Mouse (Mus musculus): Measurements from ENCODE around the gene Sycp3. TPM values are rescaled to one million over a fixed set of nuclear protein-coding genes. Genes with fewer than 3 reads are reported as not detected.

The Sycp3 gene
- total RNA-seq (2023) = not detected

GRCm38 (mm10) chr10:88459502-88459992, at the start of gene Sycp3:
TSS of gene Sycp3 (plus strand) at chr10:88459569.

GRCm38 (mm10) chr10:88503421-88504314, 44.3 kb downstream of the Sycp3 start, which contains the start of gene Chpt1:
TSS of gene Chpt1 (minus strand) at chr10:88504073.

Other genes with a start within 250 kb of the Sycp3 start
- gene Dram1, start 80.5 kb upstream of the Sycp3 start, total RNA-seq (2023) = 0.33 TPM
- gene Gnptab, start 80.4 kb upstream of the Sycp3 start, total RNA-seq (2023) = 30.7 TPM
- 3.1 TPM for gene Chpt1, start 44.5 kb downstream of the Sycp3 start, total RNA-seq (2023)
- not detected for gene Mybpc1, start 145.6 kb downstream of the Sycp3 start, total RNA-seq (2023)
- 3.8 TPM for gene Spic, start 225.4 kb downstream of the Sycp3 start, total RNA-seq (2023)

All from CD4-positive naive resting alpha-beta T cell, adult 57 days (primary cell).